Mouse (Mus musculus) MEL (cell line): Measurements from ENCODE around the gene Nfrkb. TPM values are rescaled to one million over a fixed set of nuclear protein-coding genes. Genes with fewer than 3 reads are reported as not detected.

Source experiments
- DNase-seq: peaks from one replicate; pipeline ENCODE4 v3.0.0; 2011; ENCODE audit warnings: low read depth, low spot score
- H3K27ac ChIP-seq: 2 replicates; pipeline ENCODE4 v1.5.1; 2012; ENCODE audit warnings: low read depth, mild to moderate bottlenecking, control low read depth, low read length, moderate library complexity; ENCODE audit not compliant: control insufficient read depth
- H3K27me3 ChIP-seq, 2 experiments: fragments of 150-350 bp in 1 of 2; sonication (generic) in 1 of 2; 2 replicates each; pipeline ENCODE4 v1.6.1; 2012; ENCODE audit warnings: low read length in 2 of 2, mild to moderate bottlenecking in 2 of 2, improper control_type of control experiment in 1 of 2, moderate library complexity in 1 of 2; ENCODE audit not compliant: insufficient read depth in 2 of 2, control insufficient read depth in 1 of 2
- H3K36me3 ChIP-seq, 2 experiments: 2 replicates each; pipeline ENCODE4 v1.6.1; 2012 to 2014; ENCODE audit warnings: low read length in 2 of 2, improper control_type of control experiment in 1 of 2, inconsistent platforms in 1 of 2, mild to moderate bottlenecking in 1 of 2; ENCODE audit not compliant: insufficient read depth in 2 of 2, control insufficient read depth in 1 of 2
- H3K4me1 ChIP-seq, 2 experiments: fragments of 150-350 bp in 1 of 2; sonication (generic) in 1 of 2; 2 replicates each; pipeline ENCODE4 v1.6.1; 2012; ENCODE audit warnings: low read length in 2 of 2, improper control_type of control experiment in 1 of 2, mild to moderate bottlenecking in 1 of 2; ENCODE audit not compliant: insufficient read depth in 2 of 2, control insufficient read depth in 1 of 2
- H3K4me3 ChIP-seq, 2 experiments: fragments of 150-350 bp in 1 of 2; sonication (generic) in 1 of 2; 2 replicates each; pipeline ENCODE4 v1.5.1; 2012; ENCODE audit warnings: low read depth in 2 of 2, low read length in 2 of 2, mild to moderate bottlenecking in 2 of 2, moderate library complexity in 2 of 2, control low read depth in 1 of 2, improper control_type of control experiment in 1 of 2; ENCODE audit not compliant: control insufficient read depth in 1 of 2, insufficient read depth in 1 of 2
- H3K79me2 ChIP-seq: 2 replicates; pipeline ENCODE4 v1.6.1; 2012; ENCODE audit warnings: mild to moderate bottlenecking, low read length, moderate library complexity; ENCODE audit not compliant: control insufficient read depth, poor library complexity, insufficient read depth
- H3K9ac ChIP-seq: 2 replicates; pipeline ENCODE4 v1.6.1; 2012; ENCODE audit warnings: low read depth, mild to moderate bottlenecking, control low read depth, low read length, moderate library complexity; ENCODE audit not compliant: control insufficient read depth, poor library complexity, severe bottlenecking
- H3K9me3 ChIP-seq: fragments of 150-350 bp; sonication (generic); replicated peaks from 2 replicates; pipeline ENCODE4 v1.6.1; 2012; ENCODE audit warnings: mild to moderate bottlenecking, low read length, improper control_type of control experiment, moderate library complexity; ENCODE audit not compliant: insufficient read depth
- BHLHE40 ChIP-seq: IDR thresholded peaks from 2 replicates; pipeline ENCODE4 v1.6.1; 2012; ENCODE audit warnings: low read depth, mild to moderate bottlenecking, inconsistent platforms, low read length, improper control_type of control experiment, borderline replicate concordance
- E2F4 ChIP-seq: IDR thresholded peaks from 2 replicates; pipeline ENCODE4 v1.6.1; 2011; ENCODE audit warnings: low read depth, low read length, improper control_type of control experiment, borderline replicate concordance
- EP300 ChIP-seq, 2 experiments: IDR thresholded peaks; 2 replicates each; pipeline ENCODE4 v1.6.1; 2011; ENCODE audit warnings: improper control_type of control experiment in 2 of 2, low read length in 2 of 2, low read depth in 1 of 2, mild to moderate bottlenecking in 1 of 2
- GATA1 ChIP-seq: IDR thresholded peaks from 2 replicates; pipeline ENCODE4 v1.6.1; 2011; ENCODE audit warnings: low read depth, low read length, improper control_type of control experiment
- HCFC1 ChIP-seq: IDR thresholded peaks from 2 replicates; pipeline ENCODE4 v1.6.1; 2012; ENCODE audit warnings: low read depth, mild to moderate bottlenecking, inconsistent platforms, low read length, improper control_type of control experiment, moderate library complexity
- KAT2A ChIP-seq: conservative IDR thresholded peaks from 2 replicates; pipeline ENCODE4 v1.6.1; 2012; ENCODE audit warnings: low read depth, low read length, improper control_type of control experiment, inconsistent platforms
- MAFK ChIP-seq: IDR thresholded peaks from 2 replicates; pipeline ENCODE4 v1.6.1; 2011; ENCODE audit warnings: low read depth, mild to moderate bottlenecking, low read length, improper control_type of control experiment, borderline replicate concordance
- MAX ChIP-seq: IDR thresholded peaks from 2 replicates; pipeline ENCODE4 v1.6.1; 2011; ENCODE audit warnings: low read length, improper control_type of control experiment
- MEF2A ChIP-seq: IDR thresholded peaks from 2 replicates; pipeline ENCODE4 v1.6.1; 2014; ENCODE audit warnings: low read depth, mild to moderate bottlenecking, inconsistent platforms, low read length, improper control_type of control experiment; ENCODE audit not compliant: poor library complexity, insufficient replicate concordance, severe bottlenecking; ENCODE audit errors: extremely low read depth
- NELFE ChIP-seq: IDR thresholded peaks from 2 replicates; pipeline ENCODE4 v1.6.1; 2011; ENCODE audit warnings: low read depth, low read length, improper control_type of control experiment
- NRF1 ChIP-seq: IDR thresholded peaks from 2 replicates; pipeline ENCODE4 v1.6.1; 2014; ENCODE audit warnings: low read depth, mild to moderate bottlenecking, inconsistent platforms, low read length, improper control_type of control experiment, moderate library complexity; ENCODE audit not compliant: poor library complexity, insufficient read depth, severe bottlenecking
- POLR2AphosphoS2 ChIP-seq: IDR thresholded peaks from 2 replicates; pipeline ENCODE4 v1.6.1; 2011; ENCODE audit warnings: low read length, improper control_type of control experiment
- RAD21 ChIP-seq: IDR thresholded peaks from 2 replicates; pipeline ENCODE4 v1.6.1; 2011; ENCODE audit warnings: mild to moderate bottlenecking, low read depth, low read length, improper control_type of control experiment
- RCOR1 ChIP-seq: IDR thresholded peaks from 2 replicates; pipeline ENCODE4 v1.6.1; 2012; ENCODE audit warnings: low read depth, mild to moderate bottlenecking, inconsistent platforms, low read length, improper control_type of control experiment
- SIN3A ChIP-seq: IDR thresholded peaks from 2 replicates; pipeline ENCODE4 v1.6.1; 2012; ENCODE audit warnings: low read length, improper control_type of control experiment, inconsistent platforms
- TBP ChIP-seq: IDR thresholded peaks from 2 replicates; pipeline ENCODE4 v1.8.0; 2011; ENCODE audit warnings: low read depth, low read length, improper control_type of control experiment
- USF2 ChIP-seq, 2 experiments: IDR thresholded peaks; 2 replicates each; pipeline ENCODE4 v1.6.1; 2011 to 2012; ENCODE audit warnings: improper control_type of control experiment in 2 of 2, low read length in 2 of 2, borderline replicate concordance in 1 of 2, inconsistent platforms in 1 of 2, low read depth in 1 of 2, mild to moderate bottlenecking in 1 of 2; ENCODE audit not compliant: insufficient read depth in 1 of 2
- ZKSCAN1 ChIP-seq: IDR thresholded peaks from 2 replicates; pipeline ENCODE4 v1.6.1; 2012; ENCODE audit warnings: low read depth, mild to moderate bottlenecking, inconsistent platforms, low read length, improper control_type of control experiment, moderate library complexity
- ZNF384 ChIP-seq: IDR thresholded peaks from 2 replicates; pipeline ENCODE4 v1.6.1; 2012; ENCODE audit warnings: low read depth, mild to moderate bottlenecking, inconsistent platforms, low read length, improper control_type of control experiment
- polyA plus RNA-seq, 2 experiments: library from polyadenylated mRNA; stranded (reverse) in 1 of 2; unstranded in 1 of 2; fragments of >175 nt in 1 of 2; fragments of >200 nt in 1 of 2; gene quantifications; 2 replicates each; pipeline versions ENCODE4 v1.2.1 to v1.2.4; 2012; ENCODE audit warnings: low replicate concordance in 2 of 2, low read depth in 1 of 2; ENCODE audit not compliant: insufficient read length in 2 of 2, insufficient read depth in 1 of 2, missing spikeins in 1 of 2
- total RNA-seq: library from RNA; depleted of rRNA; stranded (reverse); fragments of 300-350 nt; gene quantifications from 2 replicates; pipeline ENCODE4 v1.2.3, GENCODE M21; 2012

Nfrkb gene
- total and polyA plus RNA-seq, 3 experiments = 20.3 to 54.1 (median 33.8) TPM

DNA sequence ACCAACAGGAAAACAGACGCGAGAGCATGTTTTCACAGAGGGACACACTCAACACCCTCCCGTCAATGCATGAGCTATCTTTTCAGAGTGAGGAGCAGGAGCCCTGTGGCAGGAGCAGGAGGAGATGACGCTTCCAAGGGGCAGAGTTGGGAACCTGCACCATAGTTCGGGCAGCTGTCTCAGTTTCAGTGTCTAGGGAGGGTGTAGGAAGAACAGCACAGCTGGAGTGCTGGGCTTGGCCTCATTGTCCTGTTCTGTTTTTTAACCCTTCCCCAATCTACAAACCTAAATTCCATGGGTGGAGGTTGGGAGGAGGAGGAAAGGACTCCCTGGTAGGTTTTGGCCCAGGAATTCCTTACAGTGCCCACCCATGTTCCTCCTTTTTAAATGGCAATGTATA is 52.8 kb downstream of the Nfrkb start:
- Histone ChIP-seq H3K79me2 (no peaks in the 10 kb centered on the region), H3K36me3 (no peaks in the 10 kb centered on the region), H3K27me3 (peaks cover 2 to 3% of the 10 kb centered on the region in 2 experiments), H3K27ac (no peak overlapping the region), H3K4me1 (no peaks in the 10 kb centered on the region), H3K9me3 (no peaks in the 10 kb centered on the region), H3K9ac (no peak overlapping the region), H3K4me3 (no peak overlapping the region)
- no peak for TF ChIP-seq NELFE
- no peak for TF ChIP-seq BHLHE40
- no peak for TF ChIP-seq TBP
- TF ChIP-seq MAX = no peak
- no peak for TF ChIP-seq GATA1
- no peak for TF ChIP-seq MAFK
- no peak for TF ChIP-seq RAD21
- TF ChIP-seq USF2 (IDR thresholded peaks at IDR 0.05; ENCODE audit: borderline replicate concordance in 1 of 2, insufficient read depth in 1 of 2, low read depth in 1 of 2, low read length in 2 of 2) = no peak
- no peak for TF ChIP-seq HCFC1
- no peak for TF ChIP-seq KAT2A
- no peak for TF ChIP-seq EP300 (IDR thresholded peaks at IDR 0.05; ENCODE audit: low read depth in 1 of 2, low read length in 2 of 2)
- DNase-seq = no peak

DNA sequence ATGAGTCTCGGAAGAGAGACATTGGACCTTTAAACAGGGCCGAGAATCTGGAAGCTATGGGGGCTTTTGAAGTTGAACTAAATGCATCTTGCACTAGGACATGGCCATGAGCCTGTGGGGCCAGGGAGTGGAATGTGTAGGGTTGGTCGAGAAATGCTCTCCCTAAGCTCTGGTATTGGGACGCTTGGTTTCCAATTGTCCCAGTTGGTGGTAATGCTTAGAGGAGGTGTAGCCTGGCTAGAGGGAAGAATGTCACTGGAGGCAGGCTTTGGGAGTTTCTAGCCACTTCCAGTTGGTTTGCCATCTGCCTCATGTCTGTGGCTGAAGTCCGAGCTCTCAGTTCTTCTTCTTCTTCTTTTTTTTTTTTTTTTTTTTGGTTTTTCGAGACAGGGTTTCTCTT is 53.3 kb downstream of the Nfrkb start:
- Histone ChIP-seq H3K27ac (no peak overlapping the region), H3K4me1 (no peaks in the 10 kb centered on the region), H3K27me3 (peaks cover 2 to 3% of the 10 kb centered on the region in 2 experiments), H3K79me2 (no peaks in the 10 kb centered on the region), H3K36me3 (no peaks in the 10 kb centered on the region), H3K9ac (no peak overlapping the region), H3K4me3 (no peak overlapping the region), H3K9me3 (no peaks in the 10 kb centered on the region)
- TF ChIP-seq NELFE (no peak), MAX (no peak), ZKSCAN1 (no peak), MEF2A (no peak), SIN3A (no peak), TBP (no peak), RCOR1 (no peak), E2F4 (no peak), POLR2AphosphoS2 (no peak), HCFC1 (no peak), ZNF384 (no peak), NRF1 (no peak)
- no peak for DNase-seq
